Mouse (Mus musculus) thymus, postnatal 10 days (tissue): Measurements from ENCODE around the gene Nfil3.

Experiments used
- DNase-seq, 2 experiments: peaks; one replicate each; pipeline ENCODE4 v3.0.0; 2021; ENCODE audit warnings: low spot score in 2 of 2

Gene Nfil3

DNA sequence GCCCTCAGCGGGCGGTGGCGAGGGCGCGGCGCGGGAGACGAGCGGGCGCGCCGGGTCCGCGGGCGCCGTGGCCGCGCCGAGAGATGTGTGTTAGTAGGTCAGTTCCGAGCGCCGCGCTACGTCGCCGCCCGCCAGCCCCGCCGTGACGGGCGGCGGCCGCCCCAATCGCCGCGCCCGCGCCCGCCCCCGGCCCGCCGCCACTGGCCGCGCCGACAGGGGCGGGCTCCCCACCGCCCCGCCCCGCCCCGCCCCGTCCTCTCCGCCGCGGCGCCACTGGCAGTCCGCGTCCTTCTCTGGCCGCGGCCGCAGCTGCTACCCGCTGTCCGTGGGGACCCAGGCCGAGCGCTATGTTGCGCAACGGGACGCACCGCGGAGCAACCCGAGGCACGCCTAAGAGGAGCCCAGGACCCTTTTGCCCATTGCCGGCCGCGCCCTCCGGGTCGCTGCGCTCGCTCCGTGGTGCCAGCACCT, at the start of gene Nfil3:
Gene Nfil3 (minus strand): TSS at position 123 of the 471 bp plus-strand sequence.
- no peak for DNase-seq

DNA sequence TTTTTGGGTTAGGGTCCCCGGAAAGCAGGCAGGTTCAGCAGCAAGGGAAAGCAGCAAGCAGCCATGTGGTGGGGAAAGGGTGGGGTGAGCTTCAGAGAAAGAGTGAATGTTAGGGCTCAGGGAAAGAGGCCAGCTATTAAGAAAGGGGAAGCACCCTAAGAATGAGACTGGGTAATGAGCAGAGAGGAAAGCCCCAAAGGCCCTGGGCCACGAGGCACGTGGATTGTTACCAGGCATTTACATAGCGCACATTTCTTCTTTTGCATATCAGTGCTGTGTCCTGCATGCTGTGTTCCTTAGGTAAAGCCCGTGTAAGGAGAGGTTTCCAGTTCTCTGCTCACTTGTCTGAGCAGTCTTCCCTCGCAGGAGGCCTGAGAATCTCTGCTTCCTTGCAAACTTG, 43.4 kb upstream of the Nfil3 start:
- DNase-seq = no peak

DNA sequence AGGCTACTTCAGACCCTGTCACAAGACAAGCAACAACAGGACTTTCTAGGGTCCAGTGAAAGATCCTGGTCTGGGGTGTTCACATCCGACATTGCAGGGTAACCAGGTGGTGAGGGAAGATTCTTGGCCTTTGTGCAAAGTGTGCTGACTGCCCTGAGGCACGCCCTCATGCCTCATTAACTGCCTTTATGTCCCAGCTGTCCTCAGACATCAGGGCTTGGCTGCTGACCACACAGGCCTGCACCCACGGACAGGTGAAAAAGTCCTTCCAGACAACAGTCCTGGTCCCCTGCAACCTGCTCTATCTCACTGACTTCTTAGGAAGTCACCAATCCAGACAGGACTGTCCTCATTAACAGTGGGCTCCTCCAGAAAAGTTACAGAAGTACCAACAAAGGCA, 39.4 kb upstream of the Nfil3 start:
- no peak for DNase-seq

DNA sequence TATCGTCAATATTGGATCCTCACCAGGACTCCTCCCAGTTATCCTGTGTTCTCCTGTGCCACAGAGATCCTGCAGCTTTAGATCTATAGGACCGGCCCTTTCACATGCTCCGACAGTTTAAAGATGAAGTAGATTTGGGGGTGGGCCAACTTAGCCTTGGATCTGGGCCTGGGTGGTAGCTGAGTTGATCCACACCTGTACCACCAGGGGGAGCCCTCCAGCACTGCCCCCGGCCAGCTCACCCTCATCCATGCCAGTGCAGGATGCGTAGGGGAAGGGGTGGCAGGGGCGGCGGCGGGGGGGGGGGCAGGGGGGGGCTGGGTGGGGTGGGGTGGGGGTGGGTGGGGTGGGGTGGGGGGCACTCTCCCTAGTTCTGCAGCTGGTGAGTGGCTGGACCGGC, 38.7 kb upstream of the Nfil3 start:
- peak in 1 of 2 experiments; percentile 62 for DNase-seq

DNA sequence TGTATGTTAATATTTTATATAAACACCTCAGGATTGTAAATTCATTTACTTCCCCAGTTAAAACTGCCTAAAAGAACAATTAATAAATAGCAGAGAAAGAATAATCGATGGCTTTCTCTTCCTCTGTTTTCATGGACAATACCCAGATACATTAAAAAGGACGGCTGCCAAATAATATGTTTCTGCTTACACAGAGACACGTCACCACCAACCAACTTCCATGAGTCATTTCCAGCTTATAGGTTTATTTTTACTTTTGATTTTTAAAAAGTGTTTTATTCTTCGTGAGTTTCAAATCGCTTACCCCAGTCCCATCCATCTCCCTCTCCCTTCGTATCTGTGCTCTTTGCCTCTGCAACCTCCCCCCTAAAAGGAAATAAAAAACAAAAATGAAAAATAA, 38.1 kb upstream of the Nfil3 start:
- no peak for DNase-seq

DNA sequence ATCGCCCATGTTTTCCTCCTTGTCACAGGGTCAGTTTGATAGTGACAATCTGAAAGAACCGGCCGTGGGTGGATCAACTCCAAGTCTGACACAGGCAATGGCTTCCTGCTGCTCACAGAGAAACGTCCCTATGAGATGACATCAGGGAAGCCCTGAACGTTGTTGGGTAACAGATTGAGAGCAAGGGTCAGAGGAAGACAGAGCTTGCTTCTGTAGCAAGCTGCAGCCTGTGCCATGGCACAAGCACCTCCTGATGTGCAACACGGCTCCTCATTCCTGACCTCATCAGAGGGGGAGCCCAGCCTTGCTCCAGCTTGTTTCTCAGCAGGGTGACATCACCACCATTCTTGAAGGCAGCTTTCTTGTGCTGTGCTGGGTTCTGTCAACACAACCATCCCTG, 37.1 kb upstream of the Nfil3 start:
- DNase-seq = no peak

DNA sequence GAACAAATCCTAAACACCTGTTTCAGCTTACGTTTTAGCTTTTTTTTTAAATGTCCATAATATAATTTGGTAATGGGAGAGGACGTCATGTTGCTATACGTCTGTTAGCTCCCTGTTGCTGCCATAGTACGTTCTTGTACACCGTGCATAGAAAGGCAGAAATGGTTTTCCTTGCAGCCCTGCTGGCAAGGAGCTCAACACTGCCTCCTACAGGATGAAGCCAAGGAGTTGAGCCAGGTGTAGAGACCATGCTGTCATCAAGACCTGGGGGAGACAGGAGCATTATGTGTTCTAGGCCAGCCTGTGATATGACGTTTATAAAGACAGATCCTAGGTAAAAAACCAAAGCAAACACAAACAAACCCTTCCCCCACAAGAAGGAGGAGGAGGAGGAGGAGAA, 36.2 kb upstream of the Nfil3 start:
- DNase-seq = peak in 1 of 2 experiments; percentile 9

DNA sequence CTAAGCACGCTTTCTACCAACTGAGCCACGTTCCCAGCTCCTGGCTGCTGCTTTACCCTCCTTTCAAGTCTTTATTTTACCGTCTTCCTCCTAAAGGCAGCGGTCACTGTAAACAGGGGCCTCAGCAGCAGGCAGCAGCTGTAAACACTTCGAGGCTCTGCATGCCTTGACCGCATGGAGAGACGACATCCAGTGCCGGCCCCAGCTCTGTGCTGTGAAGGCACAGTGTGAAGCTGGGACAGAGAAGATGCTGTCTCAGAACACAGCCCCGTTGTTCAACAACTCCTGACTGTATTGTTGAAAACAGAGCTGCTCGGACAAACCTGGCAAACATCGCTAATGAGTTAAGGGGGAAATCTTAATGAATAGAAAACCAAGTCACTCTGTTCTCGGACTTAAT, 30.6 kb upstream of the Nfil3 start:
- no peak for DNase-seq

DNA sequence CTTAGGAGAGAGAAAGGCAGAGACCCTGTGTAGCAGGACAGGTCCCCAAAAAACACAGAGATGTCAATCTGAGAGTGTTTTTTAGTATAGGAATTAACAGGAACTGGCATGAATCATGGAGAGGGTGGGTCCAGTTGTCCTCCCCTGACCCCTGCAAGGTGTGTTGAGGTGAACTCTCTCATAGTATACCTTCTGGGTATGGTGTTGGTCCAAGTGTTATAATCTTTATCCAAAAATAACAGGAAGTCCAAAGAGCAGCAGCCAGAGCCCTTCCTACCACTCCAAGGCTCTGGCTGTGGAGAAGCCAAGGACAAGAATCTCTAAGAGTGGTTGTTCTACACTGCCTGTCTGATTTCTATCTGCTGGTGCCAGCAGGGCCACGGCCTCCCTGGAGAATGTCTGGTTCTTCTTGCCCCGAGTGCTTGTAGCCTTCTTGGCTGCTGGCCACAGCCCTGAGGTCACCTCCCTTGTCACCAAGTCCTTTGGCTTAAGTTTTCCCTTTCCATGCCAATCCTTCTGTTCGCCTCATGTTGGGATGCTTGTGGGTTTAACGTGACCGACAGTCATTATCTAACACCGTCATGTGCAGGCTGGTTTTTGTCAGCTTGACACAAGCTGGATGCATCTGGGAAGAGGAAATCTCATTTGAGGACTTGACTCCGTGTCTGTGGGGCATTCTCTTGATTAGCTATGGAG, 27.8 kb upstream of the Nfil3 start:
- DNase-seq = no peak

DNA sequence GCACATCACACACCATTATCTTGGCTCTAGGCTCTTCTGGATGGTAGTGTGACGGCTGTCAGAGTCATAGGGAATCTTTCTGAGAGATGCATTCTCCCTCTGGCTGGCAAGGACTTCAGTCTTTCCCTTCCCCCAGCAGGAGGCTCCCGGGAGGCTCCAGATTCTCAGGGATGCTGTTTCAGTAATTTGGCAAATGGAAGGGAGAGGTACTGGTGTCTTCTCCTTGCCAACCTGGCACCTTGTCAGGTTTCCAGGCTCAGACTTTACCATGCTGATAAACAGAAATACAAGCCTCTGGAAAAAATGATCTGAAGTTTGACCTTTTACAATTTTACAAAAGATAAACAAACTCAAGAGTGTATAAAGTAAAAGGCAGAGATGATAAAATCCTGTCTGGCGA, 26.9 kb upstream of the Nfil3 start:
- DNase-seq = no peak

DNA sequence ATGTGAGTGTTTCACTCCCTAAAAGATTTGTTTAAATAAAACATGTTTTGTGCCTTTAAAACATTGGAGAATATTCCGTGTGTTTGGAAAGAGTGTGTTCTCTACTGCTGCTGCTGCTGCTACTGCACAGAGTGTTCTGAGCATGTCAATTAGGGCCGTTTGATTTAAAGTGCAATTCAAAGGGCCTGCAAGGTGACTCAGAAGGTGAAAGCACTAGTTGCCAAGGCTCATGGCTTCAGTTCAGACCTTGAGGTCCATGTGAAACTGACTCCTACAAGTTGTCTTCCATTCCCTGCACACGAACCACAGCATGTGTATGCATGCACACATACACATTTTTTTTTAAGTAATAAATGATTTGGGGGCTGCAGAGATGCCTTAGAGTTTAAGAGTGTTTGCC, 22.4 kb upstream of the Nfil3 start:
- no peak for DNase-seq

DNA sequence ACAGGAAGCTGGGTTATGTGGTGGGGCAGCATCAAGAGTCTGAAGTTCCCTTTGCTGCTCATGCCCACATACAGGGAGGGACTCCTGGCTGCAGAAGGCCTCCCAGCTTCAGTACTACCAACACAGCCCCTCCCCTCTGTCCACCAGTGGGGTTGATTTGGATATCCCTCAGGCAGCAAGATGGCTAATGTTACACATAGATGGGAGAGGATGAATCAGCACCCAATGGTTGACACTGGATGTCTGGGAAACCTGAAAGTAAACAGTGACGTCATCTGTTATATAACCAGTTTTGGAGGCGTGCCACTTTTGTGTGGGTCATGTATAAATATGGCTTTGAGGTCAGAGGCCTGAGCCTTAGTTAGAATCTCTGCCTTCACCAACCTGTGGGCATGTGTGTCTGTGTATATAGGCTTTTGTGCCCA, 20.6 kb upstream of the Nfil3 start:
- DNase-seq = no peak

DNA sequence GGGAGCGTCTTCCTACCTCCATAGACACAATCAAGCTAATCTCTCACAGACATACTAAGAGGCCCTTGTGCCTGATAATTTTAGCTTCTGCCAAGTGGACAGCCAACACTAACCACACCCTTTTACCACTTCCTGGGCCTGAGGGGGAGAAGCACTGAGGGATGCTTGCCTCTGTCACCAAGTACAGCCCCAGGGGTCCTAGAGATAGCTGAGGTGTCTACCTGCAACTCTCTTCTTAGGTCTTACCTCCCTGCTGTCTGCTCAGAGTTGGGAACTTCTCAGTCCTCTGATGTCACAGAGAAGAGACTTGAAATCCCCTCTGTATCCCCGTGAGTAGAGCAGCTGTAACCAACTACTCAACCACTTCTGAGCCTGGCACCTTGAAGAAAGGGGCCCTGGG, 19.6 kb upstream of the Nfil3 start:
- DNase-seq = no peak

DNA sequence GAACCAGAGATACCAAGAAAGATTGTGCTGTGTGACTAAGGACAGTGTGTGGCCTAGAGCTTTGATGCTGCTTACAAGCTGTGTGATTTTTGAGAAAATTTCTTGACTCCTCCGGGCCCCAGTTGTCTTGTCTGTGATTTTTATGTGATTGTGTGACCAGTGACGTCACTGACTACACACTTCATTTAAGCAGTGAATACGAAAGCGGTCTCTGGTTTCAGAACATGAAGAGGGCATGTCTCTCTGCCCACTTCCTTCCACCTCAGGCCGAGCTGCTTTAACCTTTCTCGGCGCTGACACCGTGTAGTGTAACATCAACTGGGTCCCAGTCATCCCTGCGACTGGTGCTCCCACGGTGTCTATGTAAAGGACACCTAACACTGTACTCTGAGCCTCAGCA, 17.7 kb upstream of the Nfil3 start:
- no peak for DNase-seq

DNA sequence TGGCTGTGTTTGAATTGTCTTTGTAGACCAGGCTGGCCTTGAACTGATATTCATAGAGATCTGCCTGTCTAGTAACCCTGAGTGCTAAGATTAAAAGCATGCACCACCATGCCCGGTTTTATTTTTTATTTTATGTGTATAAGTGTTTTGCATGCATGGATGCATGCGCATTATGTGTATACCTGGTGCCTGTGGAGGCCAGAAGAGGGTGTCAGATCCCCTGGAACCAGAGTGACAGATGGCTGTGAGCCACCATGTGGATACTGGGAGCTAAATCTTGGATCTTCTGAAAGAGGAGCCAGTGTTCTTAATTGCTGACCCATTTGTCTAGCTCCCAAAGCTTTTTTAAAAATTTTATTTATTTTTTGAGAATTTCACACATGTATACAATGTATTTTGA, 16.9 kb upstream of the Nfil3 start:
- no peak for DNase-seq

DNA sequence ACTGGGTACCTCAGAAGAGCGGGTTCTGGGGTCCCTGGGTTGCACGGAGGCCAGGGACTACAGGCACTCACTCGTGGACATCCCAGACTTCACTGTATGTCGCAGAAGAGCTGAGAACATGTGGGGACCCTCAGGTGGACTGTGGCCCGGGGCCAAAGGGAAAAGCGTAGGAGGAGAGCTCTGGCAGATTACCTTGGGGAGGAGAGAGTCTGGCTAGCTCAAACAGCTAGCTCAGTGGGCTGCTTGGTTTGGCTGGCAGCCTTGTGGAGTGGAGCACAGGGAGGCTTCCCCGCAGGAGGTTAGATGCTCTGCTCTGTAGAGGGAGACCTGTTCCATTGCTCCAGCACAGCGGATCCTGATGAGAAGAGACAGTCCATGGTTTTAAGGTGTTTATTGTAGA, 15.3 kb upstream of the Nfil3 start:
- DNase-seq = no peak

DNA sequence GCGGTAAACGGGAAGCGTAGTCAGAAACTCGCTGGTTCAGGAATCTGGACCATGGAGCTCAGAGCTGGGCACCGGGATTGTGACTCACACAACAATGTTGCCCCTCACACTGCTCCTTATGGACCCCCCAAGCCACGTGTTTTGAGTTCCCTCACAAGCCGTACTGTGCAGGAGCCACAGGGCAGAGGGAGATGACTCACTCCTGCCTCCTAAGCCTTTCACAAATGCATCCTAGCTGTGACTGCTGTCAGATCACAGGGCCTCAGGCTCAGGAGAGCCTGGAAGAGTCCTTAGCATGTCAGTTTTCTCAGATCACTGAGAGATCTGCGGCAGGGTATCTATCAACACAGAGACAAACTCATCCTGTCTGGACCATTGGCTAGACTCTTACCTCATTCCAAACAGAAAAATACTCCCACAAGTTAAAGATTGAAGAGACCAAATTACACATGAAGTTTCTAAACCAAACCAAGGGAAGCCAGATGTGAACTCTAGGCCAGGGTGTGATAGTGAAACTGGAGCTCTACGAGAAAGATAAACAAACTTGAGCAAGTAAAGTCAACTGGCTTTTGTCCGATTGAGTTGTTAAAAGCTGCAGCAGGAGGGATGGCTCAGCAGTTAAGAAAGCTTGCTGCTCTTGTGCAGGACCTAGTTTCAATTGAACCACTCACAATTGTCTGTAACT, 13.5 kb upstream of the Nfil3 start:
- DNase-seq = no peak

DNA sequence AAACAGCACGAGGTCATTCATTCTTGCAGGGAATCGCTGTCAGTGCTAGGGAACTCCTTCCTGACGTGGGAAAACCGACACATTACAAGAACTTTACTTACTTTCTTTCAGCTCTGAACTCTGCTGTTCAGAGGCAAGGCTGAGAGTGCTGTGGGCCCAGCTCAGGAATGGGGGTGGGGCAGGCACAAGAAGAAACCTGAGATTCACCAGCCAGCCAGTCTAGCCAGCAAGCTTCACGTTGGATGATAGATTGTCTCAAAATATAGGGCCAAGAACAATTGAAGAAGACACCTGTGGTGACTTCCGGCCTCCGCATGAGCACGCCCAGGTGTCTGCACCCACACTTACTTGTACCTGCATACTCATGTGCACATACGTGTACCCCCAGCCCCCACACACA, 9.3 kb upstream of the Nfil3 start:
- no peak for DNase-seq

DNA sequence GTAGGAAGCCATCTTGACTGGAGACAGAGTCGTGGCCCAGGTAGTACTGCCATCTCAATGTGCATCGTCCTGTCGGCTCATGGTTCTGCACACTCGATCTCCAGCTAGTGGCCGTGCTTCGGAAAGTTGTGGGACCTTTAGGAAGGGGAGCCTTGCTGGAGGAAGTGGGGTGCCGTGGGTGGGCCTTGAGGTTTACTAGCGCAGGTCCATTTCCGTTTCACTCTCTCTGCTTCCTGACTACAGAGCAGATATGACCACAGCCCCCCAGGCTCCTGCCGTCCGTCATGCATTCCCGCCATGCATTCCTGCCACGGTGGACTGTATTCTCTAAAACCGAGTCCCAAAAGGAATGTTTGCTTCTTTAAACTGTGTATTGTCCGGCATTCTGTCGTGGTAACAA, 8.1 kb upstream of the Nfil3 start:
- no peak for DNase-seq

DNA sequence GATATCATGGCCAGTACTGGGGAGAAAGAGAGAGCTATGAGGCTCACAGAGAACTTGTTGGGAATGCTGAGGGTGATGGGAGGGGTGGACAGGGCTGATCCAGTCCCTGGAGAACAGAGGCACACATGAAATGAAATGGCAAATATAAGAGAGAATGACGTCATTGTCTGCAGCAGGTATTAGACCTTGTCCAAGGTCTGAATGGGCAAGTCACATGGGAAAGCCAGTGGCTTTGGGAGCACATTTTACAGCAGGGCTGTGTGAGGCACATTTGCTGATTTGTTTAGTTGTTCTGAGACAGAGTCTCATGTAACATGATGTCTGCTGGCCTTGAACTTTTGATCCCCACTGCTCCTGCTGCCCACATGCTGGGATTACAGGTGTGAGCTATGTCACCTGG, 7.0 kb upstream of the Nfil3 start:
- DNase-seq = no peak

DNA sequence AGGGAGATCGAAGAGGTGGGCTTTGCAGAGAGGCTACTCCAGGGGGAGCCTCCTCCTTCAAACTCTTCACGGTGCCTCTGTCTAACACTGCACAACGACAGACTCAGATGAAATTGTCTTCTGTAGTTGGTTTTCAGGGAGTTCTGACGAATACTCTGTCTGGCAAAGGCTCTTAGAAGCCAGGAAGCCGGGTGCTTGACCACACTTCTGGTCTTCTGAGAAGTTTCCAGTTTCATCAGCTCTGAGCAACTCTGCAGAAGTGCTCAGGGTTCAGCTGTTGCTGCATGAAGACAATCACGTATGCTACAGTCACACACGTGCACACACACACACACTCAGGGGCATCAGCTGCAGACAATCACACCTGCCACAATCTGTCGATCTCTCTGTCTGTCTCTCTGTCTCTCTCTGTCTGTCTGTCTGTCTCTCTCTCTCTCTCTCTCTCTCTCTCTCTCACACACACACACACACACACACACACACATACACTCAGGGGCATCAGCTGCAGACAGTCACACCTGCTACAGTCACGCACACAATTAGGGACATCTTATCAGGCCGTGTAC, 5.4 kb upstream of the Nfil3 start:
- DNase-seq = no peak

DNA sequence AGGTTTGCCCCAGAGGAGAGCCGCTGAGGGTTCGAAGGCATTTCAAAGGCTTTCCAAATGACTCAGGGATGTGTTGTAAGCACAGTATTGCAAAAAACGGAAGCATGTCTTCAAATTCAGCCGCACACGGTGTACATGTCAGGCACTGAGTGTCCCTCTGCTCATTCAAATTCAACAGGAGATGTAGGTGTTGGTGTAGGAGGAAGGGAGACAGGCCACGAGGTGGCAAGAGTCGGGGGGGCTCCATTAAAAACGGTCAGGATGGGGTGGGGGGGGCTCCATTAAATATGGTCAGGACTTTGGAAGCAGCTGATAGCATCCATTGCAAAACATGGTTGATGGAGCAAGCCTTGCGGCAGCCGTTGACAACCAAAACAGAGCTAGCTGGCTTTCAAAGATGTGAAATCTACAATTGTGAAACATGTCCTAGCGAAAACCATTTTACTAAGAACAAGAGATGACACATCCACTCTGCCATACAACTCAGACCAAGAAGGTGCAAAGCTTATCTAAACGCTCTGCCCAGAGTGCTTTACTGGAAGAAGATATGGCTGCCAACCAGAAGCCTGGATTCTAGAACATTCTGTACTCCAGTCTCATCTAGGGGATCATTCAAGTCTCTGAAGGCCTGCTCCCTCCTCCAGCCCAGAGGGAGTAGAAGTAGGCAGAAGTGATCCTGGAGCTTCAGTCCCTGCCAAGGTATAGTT, 4.8 kb upstream of the Nfil3 start:
- DNase-seq = no peak

DNA sequence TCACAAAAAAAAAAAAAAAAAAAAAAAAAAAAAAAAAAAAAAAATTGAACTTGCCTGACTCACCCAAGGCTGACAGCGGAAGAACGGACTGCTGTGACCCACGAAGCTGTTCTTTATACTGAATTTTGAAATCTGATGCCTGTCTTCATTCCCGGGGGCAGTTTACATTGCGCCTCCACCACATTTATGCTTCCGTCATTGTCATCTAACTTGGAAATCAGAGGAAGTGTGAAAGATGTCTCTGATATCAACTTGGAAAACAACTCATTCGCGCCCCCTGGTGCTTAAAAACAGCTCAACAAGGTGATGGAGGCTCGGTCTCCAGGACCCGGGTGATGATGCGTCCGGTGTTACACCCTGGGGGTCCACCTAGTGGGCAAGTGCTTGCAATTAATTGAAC, 1.8 kb upstream of the Nfil3 start:
- DNase-seq = peak; percentile 76 to 88
